Mouse (Mus musculus) kidney, postnatal 14 days (tissue): ENCODE measurements around the gene As3mt.
"Not testable (repeated sequence)": the region's sequence is repeated elsewhere in the genome, so short reads cannot be mapped to it uniquely, and the experiment has no call there.

ENCODE experiments used
- DNase-seq: peaks from one replicate; pipeline ENCODE4 v3.0.0; 2022; ENCODE audit warnings: mixed read lengths

Gene As3mt

DNA sequence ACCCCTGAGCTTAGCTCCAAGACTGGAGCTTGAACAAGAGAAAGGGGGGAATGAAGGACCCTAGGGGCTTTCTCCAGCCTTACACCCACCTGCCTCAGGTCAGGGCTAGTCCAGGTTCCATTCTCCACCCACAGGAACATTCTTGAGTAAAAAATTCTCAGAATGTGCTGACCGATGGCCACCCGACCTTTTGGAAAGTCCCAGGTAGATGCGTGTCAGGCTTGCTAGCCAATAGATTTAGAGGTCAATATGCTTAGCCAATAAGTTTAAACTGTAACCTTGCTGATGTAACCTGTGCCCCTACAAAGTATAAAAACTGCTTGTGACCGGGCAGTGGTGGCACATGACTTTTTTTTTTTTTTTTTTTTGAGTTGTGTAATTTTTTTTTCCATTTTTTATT is 49.0 kb downstream of the As3mt start:
- no peak for DNase-seq

DNA sequence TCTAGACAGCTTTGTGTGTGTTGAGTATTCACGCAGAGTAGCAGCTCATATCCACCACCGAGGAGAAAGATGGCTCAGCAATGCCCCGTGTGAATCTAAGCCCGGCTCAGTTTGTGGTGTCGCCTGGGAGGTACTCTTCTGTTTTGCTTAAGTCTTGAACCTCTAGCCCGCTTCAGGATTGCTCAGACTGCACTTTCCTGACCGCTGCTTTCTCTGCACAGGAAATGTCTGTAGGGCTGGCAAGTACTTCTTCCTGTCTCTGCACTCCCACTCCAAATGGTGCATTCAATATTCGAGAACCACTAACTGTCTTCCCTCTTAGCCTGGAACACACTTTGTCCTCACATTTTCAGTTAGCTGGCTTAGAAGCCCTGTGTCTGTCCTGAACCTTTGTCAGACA is 51.8 kb downstream of the As3mt start:
- DNase-seq = no peak

DNA sequence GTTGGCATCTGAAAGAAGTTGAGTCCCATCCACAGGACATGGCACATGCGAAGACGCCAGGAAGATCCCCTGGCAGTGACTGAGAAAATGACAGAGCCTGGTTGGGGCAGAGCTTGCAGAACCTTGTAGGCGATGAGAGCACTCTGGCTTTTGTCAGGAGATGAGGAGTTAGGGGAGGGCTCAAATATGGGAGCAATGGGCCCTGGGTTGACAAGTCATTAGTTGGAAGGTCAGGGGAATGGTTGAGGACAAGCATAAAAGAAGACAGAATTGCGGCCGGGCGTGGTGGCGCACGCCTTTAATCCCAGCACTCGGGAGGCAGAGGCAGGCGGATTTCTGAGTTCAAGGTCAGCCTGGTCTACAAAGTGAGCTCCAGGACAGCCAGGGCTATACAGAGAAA is 52.7 kb downstream of the As3mt start:
- DNase-seq = not testable (repeated sequence)

DNA sequence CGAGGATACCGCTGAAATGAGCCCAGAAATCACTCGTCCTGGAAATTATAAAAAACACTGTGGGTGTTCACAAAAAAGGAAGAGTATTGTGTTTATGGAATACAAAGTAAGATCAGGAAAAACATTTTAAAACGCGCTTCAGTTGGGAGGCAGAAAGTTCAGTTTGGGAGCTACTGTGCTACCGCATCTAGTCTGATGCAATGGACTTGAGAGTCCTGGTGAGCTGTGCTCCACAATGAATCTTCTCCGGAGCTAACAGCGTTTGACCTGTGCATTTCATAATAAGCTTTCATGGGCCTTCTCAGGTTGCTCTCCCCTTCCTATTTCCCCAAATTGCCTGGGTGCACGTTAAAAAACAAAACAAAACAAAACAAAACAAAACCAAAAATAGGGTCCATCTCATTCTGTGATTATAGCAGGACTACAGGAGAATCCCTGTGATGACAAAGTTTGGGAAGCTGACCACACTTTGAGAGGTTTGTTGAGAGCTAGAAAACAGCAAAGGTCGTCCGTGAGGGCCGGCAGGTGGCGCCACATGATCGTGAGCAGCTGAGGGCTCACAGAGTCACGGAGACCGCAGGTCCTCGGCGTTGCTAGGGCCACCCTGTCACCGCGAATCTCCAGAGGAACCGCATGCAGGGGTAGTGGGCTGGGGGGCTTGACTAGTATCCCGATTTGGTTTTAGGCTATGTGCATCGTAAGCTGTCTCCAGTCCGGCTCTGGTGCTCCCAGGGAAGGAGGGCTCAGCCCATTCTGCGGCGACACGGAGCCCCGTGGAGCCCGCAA is 53.3 kb downstream of the As3mt start:
- peak; percentile 92 for DNase-seq

DNA sequence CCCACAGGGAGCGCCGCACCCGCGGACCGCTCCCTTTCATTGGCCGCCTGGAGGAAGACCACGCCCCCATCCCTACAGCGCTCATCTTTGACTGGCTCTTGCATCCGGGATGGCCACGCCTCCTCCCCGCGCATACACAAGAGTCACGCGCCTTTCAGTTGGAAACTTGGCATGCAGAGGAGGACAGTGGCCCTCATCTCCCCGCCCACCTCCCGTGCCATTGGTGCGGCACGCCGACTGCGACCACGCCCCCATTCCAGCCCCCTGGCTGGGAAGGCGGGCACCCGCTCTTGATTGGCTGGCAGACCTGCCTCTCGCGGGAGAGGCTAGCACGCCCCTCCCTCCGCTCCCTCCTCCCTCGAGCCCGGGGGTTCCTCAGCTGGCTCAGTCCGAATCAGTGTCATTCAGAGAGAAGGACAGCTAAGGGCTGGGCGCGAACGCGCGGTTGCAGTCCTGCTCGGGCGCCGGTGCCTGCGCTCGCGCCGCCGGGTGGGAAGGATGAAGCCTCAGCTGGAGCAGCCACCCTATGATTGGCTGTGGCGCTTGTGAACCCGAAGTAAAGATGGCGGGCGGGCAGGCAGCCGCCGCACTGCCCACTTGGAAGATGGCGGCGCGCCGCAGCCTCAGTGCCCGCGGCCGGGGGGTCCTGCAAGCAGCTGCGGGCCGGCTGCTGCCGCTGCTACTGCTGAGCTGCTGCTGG is 54.1 kb downstream of the As3mt start, which contains the start of gene Cnnm2:
TSS of gene Cnnm2 (plus strand) at position 350 of the 700 bp plus-strand sequence.
- peak; percentile 100 for DNase-seq

DNA sequence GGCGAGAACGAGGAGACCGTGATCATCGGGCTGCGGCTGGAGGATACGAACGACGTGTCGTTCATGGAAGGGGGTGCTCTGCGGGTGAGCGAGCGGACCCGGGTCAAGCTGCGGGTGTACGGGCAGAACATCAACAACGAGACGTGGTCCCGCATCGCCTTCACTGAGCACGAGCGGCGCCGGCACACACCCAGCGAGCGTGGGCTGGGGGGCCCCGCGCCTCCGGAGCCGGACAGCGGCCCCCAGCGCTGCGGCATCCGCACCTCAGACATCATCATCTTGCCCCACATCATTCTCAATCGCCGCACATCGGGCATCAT is 54.7 kb downstream of the As3mt start:
- DNase-seq = no peak

DNA sequence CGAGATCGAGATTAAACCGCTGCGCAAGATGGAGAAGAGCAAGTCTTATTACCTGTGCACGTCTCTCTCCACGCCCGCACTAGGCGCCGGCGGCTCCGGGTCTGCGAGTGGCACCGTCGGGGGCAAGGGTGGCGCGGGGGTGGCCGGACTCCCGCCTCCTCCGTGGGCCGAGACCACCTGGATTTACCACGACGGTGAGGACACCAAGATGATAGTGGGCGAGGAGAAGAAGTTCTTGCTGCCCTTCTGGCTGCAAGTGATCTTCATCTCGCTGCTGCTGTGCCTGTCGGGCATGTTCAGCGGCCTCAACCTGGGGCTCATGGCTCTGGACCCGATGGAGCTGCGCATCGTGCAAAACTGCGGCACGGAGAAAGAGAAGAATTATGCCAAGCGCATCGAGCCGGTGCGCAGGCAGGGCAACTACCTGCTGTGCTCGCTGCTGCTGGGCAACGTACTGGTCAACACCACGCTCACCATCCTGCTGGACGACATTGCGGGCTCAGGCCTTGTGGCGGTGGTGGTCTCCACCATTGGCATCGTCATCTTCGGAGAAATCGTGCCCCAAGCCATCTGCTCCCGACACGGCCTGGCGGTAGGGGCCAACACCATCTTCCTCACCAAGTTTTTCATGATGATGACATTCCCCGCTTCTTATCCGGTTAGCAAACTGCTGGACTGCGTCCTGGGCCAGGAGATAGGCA is 55.2 kb downstream of the As3mt start:
- peak; percentile 30 for DNase-seq

DNA sequence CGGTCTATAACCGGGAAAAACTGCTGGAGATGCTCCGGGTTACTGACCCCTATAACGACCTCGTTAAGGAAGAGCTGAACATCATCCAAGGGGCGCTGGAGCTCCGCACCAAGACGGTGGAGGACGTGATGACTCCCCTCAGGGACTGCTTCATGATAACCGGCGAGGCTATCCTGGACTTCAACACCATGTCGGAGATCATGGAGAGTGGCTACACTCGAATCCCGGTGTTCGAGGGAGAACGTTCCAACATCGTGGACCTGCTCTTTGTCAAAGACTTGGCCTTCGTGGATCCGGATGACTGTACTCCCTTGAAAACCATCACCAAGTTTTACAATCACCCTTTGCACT is 55.7 kb downstream of the As3mt start:
- DNase-seq = no peak

DNA sequence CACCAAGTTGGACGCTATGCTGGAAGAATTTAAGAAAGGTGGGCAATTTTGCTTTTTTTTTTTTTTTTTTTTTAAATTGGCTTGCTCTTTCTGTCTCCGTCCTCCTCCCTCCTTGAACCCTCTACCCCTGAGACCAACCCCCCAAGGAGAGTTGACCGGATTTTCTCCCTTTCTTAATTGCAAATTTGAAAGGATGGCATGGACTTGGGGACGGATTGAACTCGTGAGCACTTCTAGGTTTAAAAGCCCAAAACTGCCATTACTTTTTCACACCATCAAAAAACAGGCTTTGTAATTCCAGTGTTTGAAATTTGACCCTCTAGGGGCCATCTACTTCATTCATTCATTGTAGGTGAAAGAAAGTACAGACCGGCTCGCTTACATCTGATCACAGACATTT is 56.1 kb downstream of the As3mt start:
- no peak for DNase-seq

DNA sequence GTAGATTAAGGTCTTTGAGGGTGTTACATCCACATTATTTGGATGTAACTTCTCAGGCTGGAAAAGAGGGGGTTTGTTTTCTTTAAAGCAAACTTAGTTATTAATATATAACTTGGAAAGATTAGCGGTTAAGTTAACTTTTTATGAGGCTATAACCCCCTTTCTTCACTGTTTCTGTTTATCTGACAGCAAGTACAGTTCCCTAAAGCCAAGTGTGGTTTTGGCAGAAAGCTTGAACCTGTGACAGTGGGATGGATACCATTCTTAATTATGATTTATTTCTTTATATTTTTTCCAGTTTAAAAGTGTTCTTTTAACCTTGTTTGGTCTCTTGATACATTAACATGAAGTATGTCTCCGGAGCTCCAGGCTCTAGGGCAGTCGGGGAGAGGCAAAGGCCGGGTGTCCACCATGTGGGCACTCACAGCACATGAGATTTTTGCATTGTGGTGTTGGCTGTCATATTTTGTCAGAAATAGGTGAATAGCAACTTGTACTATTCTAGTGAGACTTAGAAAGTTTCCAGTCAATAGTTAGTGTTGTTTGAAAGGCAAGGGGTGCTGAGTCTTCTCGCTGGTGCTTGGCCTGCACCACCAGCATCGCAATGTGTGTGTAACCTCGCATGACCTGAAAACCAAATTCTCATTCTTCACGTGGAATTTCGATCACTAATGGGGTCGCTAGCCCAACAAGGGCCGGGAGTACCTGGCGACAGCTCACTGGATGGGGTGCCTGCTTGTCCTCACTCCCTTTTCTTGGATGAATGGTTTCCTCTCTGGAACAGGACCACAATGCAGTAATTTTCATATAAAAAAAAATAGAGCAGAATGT is 56.9 kb downstream of the As3mt start:
- no peak for DNase-seq

DNA sequence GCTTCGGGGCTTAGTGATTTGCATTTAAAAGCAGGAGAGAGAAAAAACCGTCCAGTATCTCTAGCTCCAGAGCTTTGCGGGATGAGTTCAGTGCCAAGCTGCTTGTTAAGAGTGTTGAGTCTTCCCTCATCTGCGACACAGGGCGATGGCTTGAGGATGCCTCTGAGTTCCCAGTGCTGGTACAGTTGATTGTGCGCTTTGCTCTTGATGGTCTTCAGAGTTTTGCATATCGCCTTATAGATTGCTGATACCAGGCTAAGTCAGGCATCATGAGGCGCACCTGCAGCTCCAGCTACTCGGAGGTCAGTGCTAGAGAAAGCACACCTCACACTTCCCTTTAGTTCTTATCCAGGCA is 57.5 kb downstream of the As3mt start:
- DNase-seq = no peak

DNA sequence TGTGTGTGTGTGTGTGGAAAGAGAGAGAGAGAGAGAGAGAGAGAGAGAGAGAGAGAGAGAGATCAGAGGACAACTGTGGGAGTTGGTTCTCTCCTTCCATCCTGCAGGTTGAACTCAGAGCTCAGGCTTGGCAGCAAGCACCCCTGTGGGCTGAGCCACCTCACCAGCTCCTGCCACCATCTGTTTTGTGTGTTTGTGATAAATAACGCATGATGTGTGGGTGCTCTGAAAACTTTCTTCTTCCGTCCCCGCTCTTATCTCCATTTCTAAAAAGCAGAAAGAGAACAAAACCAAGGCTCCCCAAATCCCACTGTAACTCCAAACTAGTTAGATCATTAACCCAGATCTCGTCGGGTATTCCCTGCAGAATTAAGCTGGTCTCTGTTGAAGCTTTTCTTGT is 58.9 kb downstream of the As3mt start:
- no peak for DNase-seq

DNA sequence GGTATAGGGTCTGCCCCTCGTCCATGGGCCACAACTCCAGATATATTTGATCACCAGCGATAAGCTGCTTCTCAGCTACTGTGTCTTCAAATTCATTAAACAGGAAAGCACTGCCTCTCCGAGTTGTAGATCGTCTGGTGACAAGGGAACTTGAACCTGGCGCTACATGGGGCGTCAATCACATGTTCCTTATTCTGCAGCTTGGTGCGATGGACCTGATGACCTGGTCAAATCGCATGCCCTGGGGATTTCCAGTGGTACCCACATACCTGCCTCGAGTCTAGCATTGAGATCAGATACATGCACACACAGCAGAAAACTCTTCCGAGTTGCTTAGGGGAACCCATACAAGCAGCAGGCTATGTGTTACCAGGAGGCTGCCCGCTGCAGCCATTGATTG is 62.5 kb downstream of the As3mt start:
- DNase-seq = no peak

DNA sequence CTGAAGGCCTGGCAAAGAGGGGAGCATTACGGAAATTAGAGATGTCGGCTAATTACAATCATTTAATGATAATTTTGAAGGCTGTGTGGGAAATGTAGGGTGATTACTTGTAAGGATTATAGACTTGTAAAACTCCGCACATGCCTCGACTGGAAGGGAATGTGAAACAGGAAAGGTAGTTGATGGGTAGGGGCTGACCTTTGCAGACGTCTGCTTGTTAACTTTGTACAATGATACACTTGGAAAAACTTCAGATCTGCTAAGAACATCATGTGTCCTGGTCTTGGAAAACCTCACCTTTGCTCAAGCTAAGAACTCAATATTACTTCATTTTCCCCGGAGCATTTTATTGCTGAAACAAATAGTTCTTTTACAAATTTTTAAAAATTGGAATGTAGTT is 64.5 kb downstream of the As3mt start:
- no peak for DNase-seq

DNA sequence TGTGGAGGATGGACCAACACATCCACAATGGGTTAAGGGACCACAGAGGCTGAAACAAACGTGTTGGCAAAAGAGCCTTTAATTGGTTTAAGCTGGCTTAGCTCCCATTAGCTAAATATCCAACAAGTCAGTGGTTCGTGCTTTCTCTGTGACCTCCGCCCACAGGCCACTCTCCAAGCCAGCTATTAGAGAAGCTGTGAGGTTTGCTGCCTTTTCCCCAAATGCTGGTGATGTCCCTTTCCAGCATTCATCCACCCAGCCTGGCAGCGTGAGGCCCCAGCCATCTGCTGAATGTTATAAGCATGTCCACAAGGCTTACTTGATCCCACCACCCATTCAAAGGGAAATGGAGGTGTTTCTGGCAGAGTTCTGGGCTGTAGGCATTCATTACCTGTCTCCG is 69.1 kb downstream of the As3mt start:
- no peak for DNase-seq

DNA sequence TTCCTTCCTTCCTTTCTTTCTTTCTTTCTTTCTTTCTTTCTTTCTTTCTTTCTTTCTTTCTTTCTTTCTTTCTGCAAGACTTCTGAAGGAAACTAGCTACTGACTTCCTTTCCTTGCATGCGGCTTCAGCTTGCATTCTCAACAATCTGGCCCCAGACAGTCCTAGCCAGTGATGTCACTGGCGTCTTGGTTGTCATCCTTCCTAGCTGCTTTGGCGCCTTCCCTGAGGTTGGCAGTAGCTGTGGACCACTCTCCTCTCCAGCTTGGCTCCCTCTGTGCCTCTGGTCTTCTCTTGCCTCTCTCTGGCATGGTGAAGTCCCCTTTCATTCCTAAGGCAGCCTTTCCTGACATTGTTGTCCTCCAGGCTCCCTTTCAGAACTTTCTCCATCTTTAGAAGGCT is 69.6 kb downstream of the As3mt start:
- no peak for DNase-seq

DNA sequence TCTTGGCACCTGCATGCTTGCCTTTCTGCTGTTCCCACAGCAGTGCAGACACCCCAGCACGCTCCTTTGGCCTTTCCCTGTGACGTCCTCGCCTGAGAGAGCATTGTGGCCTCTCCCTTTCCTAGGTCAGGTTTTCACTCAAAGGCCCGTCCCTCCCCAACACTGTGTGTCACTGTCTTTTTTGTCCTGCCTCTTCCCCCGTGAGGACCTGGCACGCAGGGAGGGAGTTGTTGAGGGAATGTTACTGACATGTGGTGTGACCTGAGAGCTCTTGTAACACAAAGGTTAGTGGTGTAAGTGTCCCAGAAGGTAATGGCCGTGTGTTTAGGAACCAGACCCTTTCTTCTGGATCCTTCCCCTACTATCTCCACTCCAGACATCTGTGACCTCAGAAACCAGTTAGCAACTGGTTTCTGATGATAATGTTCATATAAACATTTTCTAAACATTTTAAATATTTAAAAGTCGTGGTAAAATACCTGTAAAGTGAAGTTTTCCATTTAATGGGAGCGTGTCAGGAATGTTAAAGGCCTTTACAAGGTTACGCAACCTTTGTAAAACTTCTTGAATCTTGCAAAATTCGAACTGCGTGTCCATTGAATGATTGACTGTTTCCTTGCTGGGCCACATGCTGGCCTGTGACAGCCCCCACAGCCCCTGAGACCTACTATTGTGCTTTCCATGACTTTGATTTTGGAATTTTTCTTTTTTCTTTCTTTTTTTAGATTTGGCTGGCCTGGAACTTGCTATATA is 70.8 kb downstream of the As3mt start:
- no peak for DNase-seq

DNA sequence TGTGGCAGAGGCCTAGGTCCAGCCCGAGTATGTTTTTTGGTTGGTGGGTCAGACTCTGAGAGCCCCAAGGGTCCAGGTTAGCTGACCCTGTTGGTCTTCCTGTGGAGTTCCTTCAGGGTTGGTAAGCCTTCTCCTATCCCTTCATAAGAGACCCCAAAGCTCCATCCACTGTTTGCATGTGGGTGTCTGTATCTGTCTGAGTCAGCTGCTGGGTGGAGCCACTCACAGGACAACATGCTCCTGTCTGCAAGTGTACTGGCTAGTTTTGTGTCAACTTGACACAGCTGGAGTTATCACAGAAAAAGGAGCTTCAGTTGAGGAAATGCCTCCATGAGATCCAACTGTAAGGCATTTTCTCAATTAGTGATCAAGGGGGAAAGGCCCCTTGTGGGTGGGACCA is 71.9 kb downstream of the As3mt start:
- not testable (repeated sequence) for DNase-seq

DNA sequence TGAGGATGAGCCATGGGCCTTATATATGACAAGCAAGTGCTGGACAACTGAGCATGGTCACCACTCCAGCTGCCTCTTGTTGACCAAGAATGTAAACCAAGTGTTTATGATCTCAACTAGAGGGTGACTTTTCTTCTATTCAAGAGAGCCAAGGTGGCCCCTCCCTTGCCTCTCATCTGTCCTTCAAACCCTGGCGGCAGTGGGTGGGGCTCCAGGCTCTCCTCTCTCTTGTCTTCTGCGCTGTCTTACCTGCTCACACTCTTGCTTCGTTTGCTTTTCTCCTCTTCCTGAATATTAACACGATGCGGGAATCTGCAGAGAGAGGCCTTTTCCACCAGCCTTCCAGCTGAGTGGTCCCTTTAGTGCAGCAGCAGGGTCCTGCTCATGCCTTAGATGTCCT is 76.8 kb downstream of the As3mt start:
- no peak for DNase-seq

DNA sequence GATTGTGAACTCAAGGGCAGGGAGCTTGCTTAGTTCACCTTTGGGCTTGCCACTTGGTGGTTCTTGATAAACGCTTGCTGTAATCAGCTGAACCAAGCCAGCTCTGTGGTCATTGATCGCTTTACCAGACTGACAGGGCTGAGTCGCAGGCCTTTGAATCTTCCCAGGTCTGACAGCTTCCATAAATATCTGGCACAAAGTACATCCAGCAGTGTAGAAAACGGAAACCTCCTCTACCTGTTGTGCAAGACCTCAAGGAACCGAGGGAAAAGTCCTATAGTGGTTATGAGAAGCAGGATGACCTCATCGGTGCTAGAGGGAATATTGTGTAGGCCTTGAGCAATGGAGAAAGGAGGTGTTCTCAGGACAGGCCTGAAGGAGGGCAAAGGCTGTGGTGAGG is 77.2 kb downstream of the As3mt start:
- no peak for DNase-seq

DNA sequence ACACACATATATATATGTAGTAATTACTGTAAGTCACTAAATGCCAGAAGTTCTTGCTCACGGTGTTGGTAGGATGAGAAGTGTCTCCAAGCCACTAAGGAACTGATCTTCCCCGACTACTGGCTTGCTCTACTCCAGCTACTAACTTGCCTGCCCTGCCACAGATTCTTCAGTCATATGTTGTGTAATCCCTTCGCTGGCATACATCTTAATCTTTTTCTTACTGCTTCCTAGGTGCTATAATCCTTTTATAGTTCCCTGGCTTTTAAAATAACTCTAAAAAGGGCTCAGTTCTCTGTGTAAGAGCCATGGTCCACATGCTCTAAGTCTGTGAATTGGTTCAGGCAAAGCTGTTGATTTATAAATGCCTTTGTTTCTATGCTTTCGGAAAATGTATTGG is 78.4 kb downstream of the As3mt start:
- no peak for DNase-seq

DNA sequence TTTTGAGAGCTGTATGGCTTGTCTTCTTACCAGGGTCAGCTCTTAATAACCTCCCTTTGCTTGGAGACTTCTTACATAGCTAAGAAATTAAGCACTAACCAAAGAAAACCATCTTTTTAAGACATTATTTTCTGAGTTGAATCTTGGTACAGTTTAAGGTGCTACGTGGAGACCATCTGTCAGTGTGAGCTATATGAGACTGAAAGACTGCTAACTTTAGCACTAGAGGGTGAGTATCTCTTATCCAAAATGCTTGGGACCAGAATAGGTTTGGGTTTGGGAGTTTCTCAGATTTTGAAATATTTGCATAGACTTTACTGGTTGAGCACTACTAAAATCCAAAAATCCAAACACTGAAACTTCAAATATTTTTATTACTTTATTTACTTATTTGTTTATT is 82.5 kb downstream of the As3mt start:
- no peak for DNase-seq
